Comparison of ENCODE assay signal across 11 mouse cellular contexts in genomic region chr12:116660076-116660475, GRCm38 (mm10).
DNase-seq lines count a peak whose midpoint lies in the region; ATAC-seq and TF ChIP-seq lines count a peak whose summit lies in the region.
"Had no signal": no experiment of that assay in that cellular context is flagged by ENCODE, and none has a peak within 500 bp of the region (broad histone marks: within the 10 kb centered on the region; RNA-seq: fewer than 3 reads in every experiment).

No protein-coding gene starts in this region.

- peak; percentile 55 for DNase-seq in cerebellum, adult 11-12 months
- peak; percentile 31 for DNase-seq in left cerebral cortex, adult 2 months (ENCODE audit: extremely low spot score in 1 of 2, low spot score in 2 of 2)
- peak; percentile 39 to 40 for DNase-seq in right cerebral cortex, postnatal 36 days (ENCODE audit: low spot score in 2 of 2)
- no peak for DNase-seq in gastrocnemius, adult 8-10 months (ENCODE audit: low spot score in 2 of 2)
- no peak for DNase-seq in testis, postnatal 10 days (ENCODE audit: low spot score)
- no peak for DNase-seq in kidney, postnatal 25 days

- ATAC-seq in hindbrain, embryonic 15.5 days (ENCODE audit: low FRiP score, low read depth), result no peak
- no peak for ATAC-seq in hindbrain, embryonic 13.5 days (ENCODE audit: low FRiP score)
- ATAC-seq: intestine, postnatal 0 days had no signal

- H3K36me3 ChIP-seq in hindbrain, embryonic 15.5 days, result no peaks in the 10 kb centered on the region
- H3K36me3 ChIP-seq in hindbrain, embryonic 13.5 days, result no peaks in the 10 kb centered on the region
- H3K36me3 ChIP-seq: G1E had no signal

- TF ChIP-seq CTCF in left cerebral cortex, adult 2 months (IDR thresholded peaks at IDR 0.05), result no peak

- H3K9me3 ChIP-seq in hindbrain, embryonic 15.5 days, result no peaks in the 10 kb centered on the region
- H3K9me3 ChIP-seq in hindbrain, embryonic 13.5 days, result no peaks in the 10 kb centered on the region

- no peak overlapping the region for H3K4me2 ChIP-seq in hindbrain, embryonic 15.5 days
- no peak overlapping the region for H3K4me2 ChIP-seq in hindbrain, embryonic 13.5 days

- no peak overlapping the region for H3K4me3 ChIP-seq in hindbrain, embryonic 15.5 days
- no peak overlapping the region for H3K4me3 ChIP-seq in hindbrain, embryonic 13.5 days
- H3K4me3 ChIP-seq in left cerebral cortex, adult 2 months, result no peak overlapping the region
- H3K4me3 ChIP-seq: myocyte had no signal

- peaks cover 7% of the 10 kb centered on the region for H3K4me1 ChIP-seq in hindbrain, embryonic 15.5 days (replicated peaks)
- H3K4me1 ChIP-seq in hindbrain, embryonic 13.5 days (replicated peaks), result peaks cover 13% of the 10 kb centered on the region

- intact Hi-C loops in left cerebral cortex, adult 2 months (cut with DNase I), result loop anchor here (5.0 kb wide), 1 partner anchor 147 kb away; no protein-coding TSS in a partner anchor

- no peak overlapping the region for H3K9ac ChIP-seq in hindbrain, embryonic 15.5 days
- no peak overlapping the region for H3K9ac ChIP-seq in hindbrain, embryonic 13.5 days

- WGBS in hindbrain, embryonic 15.5 days, result 10% methylated on average over 7 of the region's 7 CpGs
- WGBS in hindbrain, embryonic 13.5 days, result 10% methylated on average over 7 of the region's 7 CpGs

- 0 out of 2 replicates have a peak overlapping the region, but pooled peaks have one; percentile 1 for H3K27ac ChIP-seq in hindbrain, embryonic 15.5 days (replicated peaks)
- H3K27ac ChIP-seq in hindbrain, embryonic 13.5 days, result no peak overlapping the region
- H3K27ac ChIP-seq in left cerebral cortex, adult 2 months, result peak overlapping the region; percentile 47

- H3K27me3 ChIP-seq in hindbrain, embryonic 15.5 days, result no peaks in the 10 kb centered on the region
- H3K27me3 ChIP-seq in hindbrain, embryonic 13.5 days, result no peaks in the 10 kb centered on the region

Comparison
In these comparisons a context has a peak if more than half of its experiments do, and no peak if none do; other contexts are left out.
1. DNase-seq: peak in cerebellum, adult 11-12 months (single experiment), left cerebral cortex, adult 2 months (2 of 2) and right cerebral cortex, postnatal 36 days (2 of 2); none in gastrocnemius, adult 8-10 months (0 of 2), testis, postnatal 10 days (single experiment) and kidney, postnatal 25 days (0 of 2).